Comparison of ENCODE assay signal across 7 mouse cellular contexts in genomic region chr14:120275246-120276238, GRCm38 (mm10). TPM values are rescaled to one million over a fixed set of nuclear protein-coding genes. Genes with fewer than 3 reads are reported as not detected.
DNase-seq lines count a peak whose midpoint lies in the region; ATAC-seq and TF ChIP-seq lines count a peak whose summit lies in the region.

Gene Mbnl2 (plus strand): TSS chr14:120275669.

- peak; percentile 54 for TF ChIP-seq POLR2A in kidney, adult 2 months (IDR thresholded peaks at IDR 0.05; ENCODE audit: low read depth, low read length)
- peak; percentile 60; the same call in 1 of the 2 replicates for TF ChIP-seq POLR2A in spleen, adult 2 months (IDR thresholded peaks at IDR 0.05; ENCODE audit: low read depth, low read length)

- H3K4me3 ChIP-seq in embryonic facial prominence, embryonic 12.5 days = peak within 1 kb of the TSS; percentile 68
- peak within 1 kb of the TSS; percentile 84 for H3K4me3 ChIP-seq in kidney, adult 2 months (ENCODE audit: insufficient read depth, low read depth, low read length)
- peak within 1 kb of the TSS; percentile 62 for H3K4me3 ChIP-seq in limb, embryonic 12.5 days (replicated peaks)
- peak within 1 kb of the TSS; percentile 70 for H3K4me3 ChIP-seq in midbrain, embryonic 15.5 days
- peak within 1 kb of the TSS; percentile 86 for H3K4me3 ChIP-seq in spleen, adult 2 months (ENCODE audit: extremely low read depth, insufficient read depth, insufficient read length)

- TF ChIP-seq CTCF in kidney, adult 2 months (conservative IDR thresholded peaks at IDR 0.05; ENCODE audit: insufficient read depth, insufficient read length, low read depth, low read length) = no peak
- no peak for TF ChIP-seq CTCF in spleen, adult 2 months (IDR thresholded peaks at IDR 0.05; ENCODE audit: extremely low read depth, insufficient read depth, insufficient read length, insufficient replicate concordance)

- peak within 1 kb of the TSS; percentile 95 for H3K4me2 ChIP-seq in embryonic facial prominence, embryonic 12.5 days (replicated peaks)
- peak within 1 kb of the TSS; percentile 94 for H3K4me2 ChIP-seq in limb, embryonic 12.5 days
- peak within 1 kb of the TSS; percentile 62 for H3K4me2 ChIP-seq in midbrain, embryonic 15.5 days

- no peaks in the 10 kb centered on the region for H3K36me3 ChIP-seq in embryonic facial prominence, embryonic 12.5 days
- no peaks in the 10 kb centered on the region for H3K36me3 ChIP-seq in kidney, adult 2 months (ENCODE audit: control insufficient read depth, insufficient read depth, low read length)
- no peaks in the 10 kb centered on the region for H3K36me3 ChIP-seq in limb, embryonic 12.5 days
- H3K36me3 ChIP-seq in midbrain, embryonic 15.5 days (replicated peaks) = no peaks in the 10 kb centered on the region
- H3K36me3 ChIP-seq in spleen, adult 2 months (ENCODE audit: control insufficient read depth, insufficient read depth, low read length) = no peaks in the 10 kb centered on the region

- ATAC-seq in embryonic facial prominence, embryonic 12.5 days (ENCODE audit: insufficient number of reproducible peaks, insufficient read depth, low FRiP score, low TSS enrichment) = peak; percentile 97
- peak; percentile 95 for ATAC-seq in limb, embryonic 12.5 days (ENCODE audit: insufficient number of reproducible peaks, insufficient read depth, low FRiP score, low TSS enrichment, low read depth)
- peak; percentile 99 for ATAC-seq in midbrain, embryonic 15.5 days (replicated peaks)

- peak within 1 kb of the TSS; percentile 78 for H3K9ac ChIP-seq in embryonic facial prominence, embryonic 12.5 days
- H3K9ac ChIP-seq in limb, embryonic 12.5 days (replicated peaks) = peak within 1 kb of the TSS; percentile 81
- H3K9ac ChIP-seq in midbrain, embryonic 15.5 days = peak within 1 kb of the TSS; percentile 53

- peak; percentile 95 for DNase-seq in adrenal gland, postnatal 25 days
- peak; percentile 100 for DNase-seq in heart, adult 11 months
- DNase-seq in kidney, adult 2 months = peak; percentile 98
- peak; percentile 84 to 94 for DNase-seq in spleen, adult 2 months (ENCODE audit: low read depth in 1 of 2, low spot score in 2 of 2)

- no peaks in the 10 kb centered on the region for H3K27me3 ChIP-seq in embryonic facial prominence, embryonic 12.5 days
- H3K27me3 ChIP-seq in kidney, adult 2 months (replicated peaks; ENCODE audit: control insufficient read depth, insufficient read depth, low read length) = no peaks in the 10 kb centered on the region
- H3K27me3 ChIP-seq in limb, embryonic 12.5 days = no peaks in the 10 kb centered on the region
- no peaks in the 10 kb centered on the region for H3K27me3 ChIP-seq in midbrain, embryonic 15.5 days (replicated peaks)
- no peaks in the 10 kb centered on the region for H3K27me3 ChIP-seq in spleen, adult 2 months (ENCODE audit: control insufficient read depth, insufficient read depth, low read length)

- peaks cover 45% of the 10 kb centered on the region for H3K4me1 ChIP-seq in embryonic facial prominence, embryonic 12.5 days
- H3K4me1 ChIP-seq in kidney, adult 2 months (ENCODE audit: control insufficient read depth, insufficient read depth, low read length) = peaks cover 26% of the 10 kb centered on the region
- peaks cover 43% of the 10 kb centered on the region for H3K4me1 ChIP-seq in limb, embryonic 12.5 days (replicated peaks)
- peaks cover 45% of the 10 kb centered on the region for H3K4me1 ChIP-seq in midbrain, embryonic 15.5 days
- H3K4me1 ChIP-seq in spleen, adult 2 months (ENCODE audit: control insufficient read depth, insufficient read depth, insufficient read length) = peaks cover 13% of the 10 kb centered on the region

- peak within 1 kb of the TSS; percentile 97 for H3K27ac ChIP-seq in embryonic facial prominence, embryonic 12.5 days
- peak within 1 kb of the TSS; percentile 88 for H3K27ac ChIP-seq in kidney, adult 2 months (ENCODE audit: insufficient read depth, low read depth, low read length)
- peak within 1 kb of the TSS; percentile 98 for H3K27ac ChIP-seq in limb, embryonic 12.5 days
- H3K27ac ChIP-seq in midbrain, embryonic 15.5 days = peak within 1 kb of the TSS; percentile 87
- peak within 1 kb of the TSS; percentile 90 for H3K27ac ChIP-seq in spleen, adult 2 months (ENCODE audit: insufficient read depth, low read length)

- WGBS in embryonic facial prominence, embryonic 12.5 days = under 1% methylated on average over 35 of the region's 35 CpGs
- under 1% methylated on average over 35 of the region's 35 CpGs for WGBS in kidney, adult 2 months
- 1% methylated on average over 35 of the region's 35 CpGs for WGBS in limb, embryonic 12.5 days
- under 1% methylated on average over 35 of the region's 35 CpGs for WGBS in midbrain, embryonic 15.5 days
- 1% methylated on average over 35 of the region's 35 CpGs for whole genome bisulfite sequencing in spleen, adult 2 months

- no peaks in the 10 kb centered on the region for H3K9me3 ChIP-seq in embryonic facial prominence, embryonic 12.5 days
- H3K9me3 ChIP-seq in limb, embryonic 12.5 days = no peaks in the 10 kb centered on the region
- no peaks in the 10 kb centered on the region for H3K9me3 ChIP-seq in midbrain, embryonic 15.5 days

RNA-seq across cellular contexts. Expression of gene Mbnl2, which starts in this region (rescaled TPM):
- total RNA-seq in adrenal gland, postnatal 25 days (2021) = 202 and 226 TPM in 2 replicates
- 93.2 and 93.6 TPM in 2 replicates for polyA plus RNA-seq in embryonic facial prominence, embryonic 12.5 days (2016; fragmentation: Nextera tagmentation; extraction: Ambion mirVana)
- polyA plus RNA-seq in kidney, adult 2 months (2012; rRNA removed) = 50.0 and 53.9 TPM in 2 replicates
- polyA plus RNA-seq in limb, embryonic 12.5 days (2016; fragmentation: Nextera tagmentation; extraction: Ambion mirVana) = 79.0 and 80.8 TPM in 2 replicates
- 20.0 and 21.2 TPM in 2 replicates for polyA plus RNA-seq in midbrain, embryonic 15.5 days (2015; fragmentation: Nextera tagmentation; extraction: Ambion mirVana)
- polyA plus RNA-seq in spleen, adult 2 months (2012; rRNA removed) = 18.9 and 28.9 TPM in 2 replicates

Comparison
In these comparisons a context has a peak if more than half of its experiments do, and no peak if none do; other contexts are left out.
1. Peak in every context shown above with its lines: DNase-seq, ATAC-seq, H3K4me3 ChIP-seq and H3K27ac ChIP-seq.